Mouse (Mus musculus) monocyte, adult 2 months (primary cell): ENCODE measurements around the gene Anapc11.

ENCODE experiments used
- DNase-seq, 2 experiments: peaks; one replicate each; pipeline ENCODE4 v3.0.0; 2022; ENCODE audit warnings: low spot score in 2 of 2, low read depth in 1 of 2

Gene Anapc11

DNA sequence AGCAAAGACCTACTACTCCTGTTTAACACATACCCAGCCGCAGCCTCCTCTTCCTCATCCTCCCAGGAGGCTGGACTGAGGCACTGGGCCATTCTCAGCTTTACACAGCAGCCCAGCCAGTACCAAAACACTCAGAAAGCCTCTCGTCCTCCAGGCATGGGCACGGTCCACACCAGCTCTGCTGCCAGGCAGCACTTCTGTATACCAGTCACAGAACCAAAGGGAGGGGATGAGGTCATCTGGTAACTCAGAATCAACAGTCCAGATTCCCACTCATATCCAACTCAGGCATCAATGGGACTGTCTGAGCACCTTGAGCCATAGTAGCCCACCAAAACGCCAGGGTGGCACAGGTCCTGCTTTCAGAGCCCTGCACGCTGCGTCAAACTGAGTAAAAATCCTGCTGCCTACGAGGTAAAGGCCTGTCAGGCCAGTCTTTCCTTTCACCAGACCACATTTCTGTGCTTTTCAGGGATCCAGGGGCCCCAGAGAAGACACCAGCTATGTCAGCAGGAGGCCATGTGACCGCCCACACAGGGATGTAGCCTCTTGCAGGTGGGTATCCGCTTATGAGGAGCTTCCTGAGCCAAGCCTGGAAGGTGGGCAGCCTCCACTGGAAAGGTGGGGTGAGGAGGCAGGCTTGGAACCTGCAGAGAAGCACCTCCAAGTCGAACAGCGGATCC lies 28.7 kb downstream of the Anapc11 start:
- no peak for DNase-seq

DNA sequence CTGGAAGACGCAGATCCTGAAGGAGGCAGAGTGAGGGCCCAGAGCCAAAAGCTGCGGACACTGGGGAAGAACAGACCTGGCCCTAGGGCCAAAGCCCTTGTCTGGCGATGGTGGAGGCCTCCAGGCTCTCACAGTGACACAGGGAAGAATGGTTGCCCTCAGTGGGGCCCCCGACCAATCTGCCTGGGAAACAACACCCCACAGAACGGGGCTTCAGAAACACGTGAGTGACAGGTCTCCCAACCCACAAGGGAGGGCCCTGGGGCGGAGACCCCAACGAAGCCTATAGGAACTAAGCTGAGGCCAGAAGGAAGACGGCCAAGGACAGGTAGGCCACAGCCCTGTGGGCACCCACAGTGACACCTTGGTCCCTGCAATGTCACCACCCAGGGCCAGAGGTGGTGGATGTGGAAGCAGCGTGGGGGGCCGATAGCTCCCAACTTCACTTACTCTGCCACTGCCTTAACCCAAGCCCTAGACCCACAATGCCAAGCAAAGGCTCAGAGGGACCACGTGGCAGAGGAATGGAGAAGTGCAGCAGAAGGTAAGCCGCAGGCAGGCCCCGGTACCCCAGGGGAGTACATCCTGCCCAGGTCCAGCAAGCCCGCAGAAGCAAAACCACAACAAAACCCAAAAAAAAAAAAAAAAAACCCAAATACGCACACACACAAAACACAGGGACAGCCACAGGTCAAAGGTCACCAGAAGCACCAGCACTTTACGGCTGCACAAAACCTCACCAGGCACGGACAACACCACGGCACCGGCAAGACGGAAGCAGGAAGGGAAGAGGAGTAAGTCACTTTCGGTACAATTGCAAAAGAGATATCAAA lies 29.5 kb downstream of the Anapc11 start:
- peak in 1 of 2 experiments; percentile 49 for DNase-seq

DNA sequence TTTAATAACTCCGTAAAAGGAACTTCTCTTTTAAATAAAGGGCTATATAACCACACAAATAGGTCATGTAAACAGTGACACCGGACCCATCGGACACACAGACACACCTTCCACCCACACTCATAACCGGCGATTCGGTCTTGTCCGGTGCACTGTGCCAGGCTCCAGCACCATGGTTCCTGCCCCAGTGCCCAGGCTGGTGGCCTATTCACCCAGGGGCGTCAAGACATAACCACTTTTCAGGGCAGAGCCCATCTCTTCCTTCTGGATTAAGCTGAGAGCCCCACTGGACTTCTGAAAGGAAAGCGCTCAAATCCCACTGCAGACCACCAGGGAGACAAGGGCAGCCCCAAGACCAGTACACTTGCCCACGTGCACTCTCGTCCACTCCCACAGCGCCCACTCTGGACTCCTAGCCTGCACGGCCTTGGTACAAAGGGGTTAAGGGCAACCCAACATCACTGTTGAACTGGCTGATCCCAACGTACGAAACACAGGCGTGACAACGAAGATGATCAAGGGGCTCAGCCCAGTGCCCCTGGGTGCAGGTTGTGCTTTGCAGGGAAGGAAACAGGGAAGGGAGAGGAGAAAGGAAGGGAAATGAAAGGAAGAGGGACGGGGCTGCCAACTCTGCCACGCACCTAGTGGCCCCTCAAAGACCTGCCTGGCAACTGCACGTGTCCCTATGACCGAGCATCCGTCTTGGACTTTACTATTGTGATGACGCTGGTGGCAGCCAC lies 30.6 kb downstream of the Anapc11 start:
- no peak for DNase-seq

DNA sequence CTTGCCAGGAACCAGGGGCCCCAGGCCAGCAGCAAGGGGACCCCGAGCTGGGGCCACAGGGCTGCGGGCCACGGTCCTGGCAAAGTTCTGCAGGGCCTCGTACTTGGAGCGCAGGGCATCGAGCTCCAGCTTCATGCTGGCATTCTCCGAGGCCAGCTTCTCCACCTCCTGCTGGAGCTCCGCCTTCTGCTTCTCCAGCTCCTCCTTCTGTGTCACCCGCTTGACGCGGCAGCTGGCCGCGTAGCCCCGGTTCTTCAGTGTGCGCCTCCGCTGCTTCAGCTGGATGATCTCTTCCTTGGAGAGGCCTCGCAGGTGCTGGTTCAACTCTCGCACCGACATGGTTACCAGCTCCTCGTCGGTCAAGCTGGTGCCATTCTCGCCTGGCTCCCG lies 31.1 kb downstream of the Anapc11 start:
- peak in 1 of 2 experiments; percentile 56 for DNase-seq

DNA sequence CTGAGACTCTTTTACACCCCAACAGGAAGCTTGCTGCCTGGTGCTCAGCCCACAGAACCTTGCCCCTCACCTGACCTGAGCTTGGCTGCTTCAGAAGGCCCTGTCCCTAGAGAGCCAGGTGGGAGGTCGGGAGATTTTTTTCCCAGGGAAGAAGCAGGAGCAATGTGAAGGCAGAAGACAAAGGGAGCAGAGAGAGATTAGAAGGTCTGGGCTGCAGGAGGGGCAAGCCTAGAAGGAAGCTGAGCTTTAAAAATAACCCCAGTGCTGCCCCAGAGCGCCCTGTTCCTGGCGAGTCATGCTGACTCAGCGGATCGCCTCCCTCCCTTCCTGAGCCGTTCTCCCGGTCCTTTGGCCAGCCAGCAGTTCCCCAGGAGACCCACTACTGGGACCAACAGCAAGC lies 31.7 kb downstream of the Anapc11 start:
- DNase-seq, result peak in 1 of 2 experiments; percentile 48

DNA sequence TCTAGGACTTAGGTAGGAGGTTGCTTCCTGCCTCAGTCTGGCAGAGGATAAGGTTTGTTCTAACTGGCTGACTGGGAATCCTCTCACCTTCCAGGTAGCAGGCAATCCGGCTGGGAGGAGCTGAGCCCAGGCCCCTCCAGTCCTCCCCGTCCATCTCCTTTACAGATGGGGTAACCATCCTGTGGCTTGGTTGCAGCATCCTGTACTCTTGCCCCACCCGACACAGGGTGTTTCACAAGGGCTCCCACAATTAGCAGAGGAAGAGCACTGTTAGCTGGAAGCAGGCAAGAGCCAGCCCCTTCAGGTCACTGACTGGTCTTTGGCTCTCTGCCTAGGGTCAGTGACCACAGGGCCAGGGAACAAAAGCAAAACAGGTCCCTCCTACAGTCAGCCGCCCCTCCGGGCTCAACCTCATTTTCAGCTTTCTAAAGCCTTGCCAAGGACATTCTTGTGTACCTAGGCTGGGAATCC lies 32.2 kb downstream of the Anapc11 start:
- peak; percentile 78 to 82 for DNase-seq

DNA sequence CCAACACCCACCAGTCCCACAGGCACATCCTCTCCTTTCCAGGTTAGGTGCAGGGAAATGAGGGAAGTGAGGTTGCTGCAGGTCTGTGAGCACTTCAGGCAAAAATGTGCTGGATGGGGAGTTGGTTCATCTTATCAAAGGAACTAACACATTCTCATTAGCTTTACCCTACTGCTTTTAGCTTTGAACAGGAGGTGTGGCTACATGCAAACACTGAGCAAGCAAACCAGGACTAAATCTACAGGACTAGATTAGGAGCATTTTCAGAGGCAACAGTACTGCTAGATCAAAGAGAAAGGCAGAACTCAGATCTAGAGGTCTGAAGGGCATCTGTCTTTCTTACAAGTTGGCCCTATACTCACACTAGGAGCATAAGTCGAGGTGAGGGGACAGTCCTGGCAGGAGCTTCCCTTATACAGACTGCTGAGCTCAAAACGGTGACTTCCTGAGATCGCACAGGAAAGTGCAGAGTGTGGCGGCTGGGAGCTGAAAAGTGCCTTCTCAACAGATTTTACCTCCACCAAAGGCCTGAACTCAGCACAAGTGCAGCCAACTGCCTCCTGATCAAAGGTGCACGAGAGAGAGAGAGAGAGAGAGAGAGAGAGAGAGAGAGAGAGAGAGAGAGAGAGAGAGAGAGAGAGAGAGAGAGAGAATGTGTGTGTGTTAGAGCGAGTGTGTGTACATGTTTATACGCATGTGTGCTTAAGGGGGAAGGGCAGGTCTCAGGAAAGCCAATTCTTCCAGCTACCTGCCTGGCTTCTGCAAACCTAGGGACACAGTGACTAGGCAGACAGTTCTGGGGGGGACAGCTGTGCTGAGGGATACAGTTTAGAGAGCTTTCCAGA lies 32.9 kb downstream of the Anapc11 start:
- DNase-seq, result no peak

DNA sequence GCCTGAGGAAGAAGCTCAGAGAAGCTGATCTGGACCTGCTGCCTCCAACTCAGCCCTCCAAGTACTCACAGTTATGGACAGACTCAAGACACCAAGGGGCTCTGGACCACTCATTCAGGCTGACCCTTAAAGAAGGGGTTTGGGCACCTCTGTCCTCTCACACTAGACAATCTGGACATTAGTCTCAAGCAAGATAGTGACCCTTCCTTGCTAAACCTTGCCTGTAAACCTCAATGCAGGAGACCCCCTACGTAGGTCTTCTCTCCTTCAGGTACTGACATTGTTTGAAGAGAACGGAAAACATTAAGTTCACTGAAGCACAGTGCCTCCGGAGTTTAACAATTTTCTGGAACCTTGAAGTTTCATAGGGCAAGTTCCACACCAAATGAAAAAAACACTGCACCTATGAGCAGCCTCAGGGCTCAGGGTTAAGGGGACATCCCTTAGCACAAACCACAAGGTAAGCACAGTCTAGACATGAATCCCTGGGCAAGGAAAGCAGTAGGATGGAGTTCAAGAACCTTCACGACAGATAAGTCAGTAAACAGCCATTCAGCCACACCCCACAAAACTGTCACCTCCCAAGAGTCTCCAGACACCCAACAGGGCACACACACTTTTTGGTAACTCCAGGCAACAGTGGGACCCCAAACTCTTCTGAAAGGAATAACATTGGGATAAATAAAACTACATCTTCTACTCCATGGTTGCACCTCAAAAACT lies 33.7 kb downstream of the Anapc11 start:
- DNase-seq, result no peak

DNA sequence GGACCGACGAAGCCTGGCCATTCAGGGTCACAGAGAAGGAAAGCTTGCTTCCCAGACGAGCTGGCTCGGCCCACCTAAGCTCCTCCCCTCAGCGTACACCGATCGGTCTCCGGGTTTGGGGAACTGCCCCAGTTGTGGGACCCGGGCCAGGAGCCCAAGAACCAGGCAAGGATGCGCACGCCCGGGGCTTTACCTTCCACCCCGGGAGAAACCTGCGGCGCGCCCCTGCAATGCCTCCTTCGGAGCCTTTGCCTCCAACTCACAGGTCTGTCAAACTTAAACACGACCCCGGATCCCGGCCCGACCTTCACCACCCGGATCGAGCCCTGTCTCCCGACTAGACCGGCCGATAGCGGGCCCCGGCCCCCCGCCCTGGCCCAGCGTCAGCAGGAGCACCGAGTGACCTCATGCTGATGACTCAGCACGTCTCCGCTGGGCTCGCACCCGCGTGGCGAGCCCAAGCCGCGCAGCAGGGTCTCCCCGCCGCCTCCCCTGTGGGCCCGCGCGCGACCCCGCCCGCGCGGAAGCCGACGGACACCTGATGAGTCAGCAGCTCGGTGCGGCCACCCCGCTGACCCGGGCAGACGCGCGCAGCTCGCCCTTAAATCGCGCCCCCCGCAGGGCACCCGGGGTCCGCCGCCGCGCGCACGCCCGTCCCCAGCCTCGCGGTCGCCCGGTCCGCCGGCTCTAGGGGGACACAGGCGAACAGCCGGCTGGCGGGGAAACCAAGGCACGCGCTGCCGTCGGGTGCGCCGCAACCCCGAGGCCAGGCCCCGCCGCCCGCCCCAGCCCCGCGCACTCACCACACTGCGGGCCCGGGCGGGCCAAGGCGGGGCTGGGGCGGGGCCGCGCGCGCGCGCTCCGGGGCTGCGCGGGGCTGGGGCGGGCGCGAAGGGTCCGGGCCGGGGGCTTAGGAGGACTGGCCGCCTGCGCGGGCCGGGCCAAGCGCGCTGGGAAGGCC lies 34.6 kb downstream of the Anapc11 start:
- peak; percentile 63 to 72 for DNase-seq

DNA sequence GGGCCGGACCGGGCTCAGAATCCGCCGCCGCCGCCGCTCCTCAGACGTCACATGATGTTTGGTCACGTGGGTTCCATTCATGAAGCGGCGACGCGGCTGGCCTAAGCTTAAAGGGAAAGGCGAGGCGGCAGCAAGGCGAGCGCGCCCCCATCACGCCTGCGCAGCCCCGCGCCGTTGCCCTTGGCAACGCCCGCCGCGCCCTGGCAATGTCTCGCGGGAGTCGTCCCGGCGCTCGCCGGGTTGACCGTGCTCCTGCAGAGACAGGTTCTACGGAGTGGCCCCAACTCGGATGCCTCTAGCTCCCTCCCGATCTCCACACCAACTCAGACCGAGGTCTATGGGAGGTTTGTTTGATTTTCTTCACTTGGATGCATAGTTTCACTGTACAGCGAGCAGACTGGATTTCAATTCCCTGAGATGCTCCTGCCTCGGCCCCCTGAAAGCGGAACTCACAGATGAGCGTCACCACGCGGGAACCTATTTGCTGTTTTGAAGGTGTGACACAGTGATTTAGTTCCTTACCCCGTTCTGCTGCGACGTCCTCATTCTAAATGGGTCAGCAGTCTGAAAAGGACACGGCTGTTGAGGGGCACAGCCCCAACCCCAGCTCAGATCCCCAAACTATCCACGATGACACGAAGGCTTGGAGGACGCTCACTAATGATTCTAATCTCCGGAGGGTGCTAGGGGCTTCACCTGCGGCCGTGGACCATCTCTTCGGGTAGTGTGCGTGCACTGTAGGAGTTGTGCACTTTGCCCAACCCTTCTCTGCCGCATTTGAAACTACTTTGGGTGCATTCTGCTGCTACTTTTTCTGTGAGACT lies 35.5 kb downstream of the Anapc11 start, which contains the start of gene Mafg:
Gene Mafg, minus strand, starts transcription at position 81 of the 824 bp plus-strand sequence.
- DNase-seq, result peak; percentile 75 to 85

DNA sequence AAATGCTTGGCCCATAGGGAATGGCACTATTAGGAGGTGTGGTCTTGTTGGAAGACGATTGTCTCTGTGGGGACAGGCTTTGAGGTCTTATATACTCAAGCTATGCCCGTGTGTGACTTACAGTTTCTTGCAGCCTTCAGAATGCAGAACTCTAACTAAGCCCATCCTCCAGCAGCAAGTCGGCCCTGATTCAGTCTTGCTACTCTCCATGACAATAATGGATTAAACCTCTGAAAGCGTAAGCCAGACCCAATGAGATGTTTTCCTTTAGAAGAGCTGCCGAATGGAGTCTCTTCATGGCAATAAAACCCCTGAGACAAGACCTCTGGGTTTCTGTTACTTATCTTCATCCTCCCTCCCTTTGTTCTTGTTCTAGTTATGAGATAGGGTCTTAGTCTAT lies 36.6 kb downstream of the Anapc11 start:
- DNase-seq, result no peak

DNA sequence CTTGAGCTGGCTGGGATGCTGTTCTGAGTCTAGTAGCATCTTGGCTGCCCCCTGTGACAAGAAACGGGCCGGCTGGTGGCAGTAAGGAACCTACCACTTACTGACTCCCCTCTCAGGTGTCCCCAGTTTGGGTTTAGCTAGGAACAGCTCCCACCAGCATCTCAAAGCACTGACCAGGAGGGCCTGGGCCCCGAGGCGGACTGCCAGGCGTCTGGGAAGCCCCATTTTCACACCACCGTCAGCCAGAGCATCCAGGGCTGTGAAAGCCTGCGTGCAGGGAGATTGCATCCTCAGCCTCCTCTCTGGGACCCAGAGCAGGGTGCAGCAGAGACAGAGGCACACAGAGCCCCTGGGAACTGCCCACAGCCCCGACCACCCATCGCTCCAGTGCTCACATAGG lies 43.0 kb downstream of the Anapc11 start:
- DNase-seq, result no peak

DNA sequence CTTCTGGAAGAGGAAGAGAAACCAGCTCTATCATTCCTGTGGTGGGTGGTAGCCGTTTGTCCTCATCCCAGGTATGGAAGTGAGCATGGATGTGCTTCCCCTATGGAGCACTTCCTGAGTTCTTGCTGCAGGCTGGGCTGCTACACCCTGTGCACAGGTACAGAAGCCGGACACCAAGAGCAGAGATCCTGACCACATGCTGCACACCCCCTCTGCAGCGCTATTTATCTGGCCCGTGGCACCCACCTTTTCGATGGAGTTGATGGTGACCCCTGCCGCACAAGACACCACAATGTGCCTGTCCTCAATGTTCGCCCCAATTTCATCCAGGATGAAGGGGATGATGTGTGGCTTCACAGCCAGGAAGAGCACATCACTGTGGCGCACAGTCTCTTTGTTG lies 43.6 kb downstream of the Anapc11 start:
- no peak for DNase-seq

DNA sequence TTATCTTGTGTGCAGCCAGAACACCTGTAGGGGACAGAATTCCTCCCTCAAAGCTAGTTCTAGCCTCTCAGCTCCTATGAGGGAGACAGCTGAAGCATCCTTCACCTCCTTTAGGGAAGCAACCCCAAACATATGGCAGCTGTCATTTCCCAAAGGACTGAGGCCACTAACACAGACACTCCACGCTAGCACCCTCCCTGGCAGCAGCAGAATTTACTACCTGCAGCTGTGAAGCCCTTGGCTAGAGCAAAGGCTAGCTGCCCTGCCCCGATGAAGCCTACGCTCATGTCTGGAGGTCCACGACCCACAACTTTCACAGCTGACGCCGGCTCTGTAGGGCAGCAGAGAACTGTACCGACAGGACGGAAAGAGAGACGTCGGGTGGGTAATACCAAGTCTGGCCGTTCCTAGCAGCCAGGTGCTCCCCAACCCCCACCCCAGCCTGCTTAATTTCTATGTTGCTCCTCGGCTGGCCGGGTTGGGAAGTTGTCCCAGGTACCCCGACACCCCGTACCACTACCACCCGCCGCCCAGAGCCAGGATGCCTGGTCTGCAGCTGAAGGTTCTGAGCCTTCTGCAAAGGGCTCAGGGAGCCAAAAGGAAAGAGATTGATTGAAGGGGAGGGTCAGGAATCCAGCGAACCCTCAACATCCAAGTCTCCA lies 44.8 kb downstream of the Anapc11 start:
- no peak for DNase-seq

DNA sequence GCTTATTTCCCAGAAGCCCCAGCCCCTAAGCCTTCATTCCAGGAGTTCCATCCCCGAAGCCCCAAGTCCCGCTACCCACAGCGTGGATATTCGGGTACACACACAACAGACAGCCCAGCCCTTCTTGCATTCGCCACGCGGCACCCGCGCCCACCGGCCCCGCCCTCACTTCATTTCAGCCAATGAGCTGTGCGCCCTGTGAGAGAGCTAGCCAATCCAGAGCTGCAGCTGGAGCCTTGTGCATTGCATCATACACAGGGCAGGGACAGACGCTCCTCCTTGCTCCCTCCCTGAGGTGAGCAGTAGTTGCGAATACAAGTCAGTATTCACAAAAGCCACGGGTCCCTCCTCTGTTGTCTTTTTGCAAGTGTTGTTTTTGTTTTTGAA lies 45.4 kb downstream of the Anapc11 start, which contains the start of gene Pycr1:
Gene Pycr1, minus strand, starts transcription at position 169 of the 387 bp plus-strand sequence.
- peak; percentile 67 to 78 for DNase-seq

DNA sequence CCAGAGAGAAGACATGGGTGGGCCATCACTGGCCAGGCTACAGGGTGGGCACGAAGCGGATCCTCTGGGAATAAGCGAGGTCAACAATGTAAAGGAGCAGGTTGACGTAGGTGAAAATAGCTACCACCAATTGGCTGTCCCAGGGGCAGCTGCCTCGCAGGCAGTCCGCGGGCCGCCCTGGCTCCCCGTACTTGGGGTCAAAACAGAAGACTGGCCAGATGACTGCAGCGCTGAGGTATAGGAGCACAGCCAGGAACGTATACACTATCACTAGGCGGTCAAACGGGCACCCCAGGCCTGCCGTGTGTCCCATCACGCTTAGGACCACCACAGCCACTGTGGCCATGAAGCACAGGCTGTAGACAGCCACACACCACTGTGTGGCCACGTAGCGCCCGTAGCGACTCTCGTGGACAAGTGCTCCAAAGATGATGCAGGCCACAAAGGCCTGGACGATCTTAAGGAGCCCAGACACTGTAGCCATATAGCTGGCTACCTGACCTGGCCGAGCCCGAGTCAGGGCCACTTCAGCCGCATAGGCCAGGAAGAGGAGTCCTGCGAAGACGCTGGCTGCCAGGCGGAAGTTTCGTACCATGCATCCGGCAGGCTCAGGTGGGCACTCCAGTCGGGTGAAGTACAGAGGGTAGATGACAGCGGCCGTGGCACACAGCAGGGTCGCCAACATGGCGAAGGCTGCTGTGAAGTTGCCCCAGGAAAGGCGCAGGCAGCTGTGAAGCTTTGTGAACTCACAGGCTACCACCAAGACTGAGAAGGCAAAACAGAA lies 49.0 kb downstream of the Anapc11 start:
- DNase-seq, result no peak
